Mouse (Mus musculus) heart, embryonic 16.5 days (tissue): ENCODE results near the gene Gopc. TPM values are rescaled to one million over a fixed set of nuclear protein-coding genes. Genes with fewer than 3 reads are reported as not detected.
A peak's percentile ranks its signal among the peaks of the same experiment; 100 is the strongest.

ENCODE experiments used
- ATAC-seq: fragments of 200-750 bp; cut with Nextera tagmentation; replicated peaks from 2 replicates; pipeline ENCODE4 v1.8.0; 2017; ENCODE audit warnings: moderate number of reproducible peaks; ENCODE audit not compliant: insufficient read depth, low FRiP score; ENCODE audit errors: extremely low read depth
- H3K27ac ChIP-seq: fragments of 300-500 bp; sonication (generic); 2 replicates; pipeline ENCODE4 v1.5.1; 2014; ENCODE audit warnings: mild to moderate bottlenecking, low read length, control low read depth, moderate library complexity
- H3K27me3 ChIP-seq: fragments of 300-500 bp; sonication (generic); 2 replicates; pipeline ENCODE4 v1.6.1; 2014; ENCODE audit warnings: low read length, mixed read lengths; ENCODE audit not compliant: control insufficient read depth, insufficient read depth
- H3K36me3 ChIP-seq: fragments of 300-500 bp; sonication (generic); 2 replicates; pipeline ENCODE4 v1.6.1; 2014; ENCODE audit not compliant: control insufficient read depth, insufficient read depth
- H3K4me1 ChIP-seq: fragments of 300-500 bp; sonication (generic); 2 replicates; pipeline ENCODE4 v1.6.1; 2014; ENCODE audit warnings: low read length, mixed read lengths; ENCODE audit not compliant: control insufficient read depth, insufficient read depth
- H3K4me2 ChIP-seq: fragments of 300-500 bp; sonication (generic); 2 replicates; pipeline ENCODE4 v1.6.1; 2014; ENCODE audit warnings: low read depth, mild to moderate bottlenecking, control low read depth, low read length
- H3K4me3 ChIP-seq: fragments of 300-500 bp; sonication (generic); 2 replicates; pipeline ENCODE4 v1.5.1; 2014; ENCODE audit warnings: mild to moderate bottlenecking, control low read depth, low read length
- H3K9ac ChIP-seq: fragments of 300-500 bp; sonication (generic); 2 replicates; pipeline ENCODE4 v1.6.1; 2014; ENCODE audit warnings: low read length, control low read depth
- H3K9me3 ChIP-seq: fragments of 300-500 bp; sonication (generic); replicated peaks from 2 replicates; pipeline ENCODE4 v1.6.1; 2016; ENCODE audit warnings: low read length; ENCODE audit not compliant: control insufficient read depth
- WGBS: fragments of 180-500 bp; shearing (Covaris S2); extraction: QIAGEN DNeasy Blood & Tissue Kit; methylation state at CpG from one replicate; pipeline ENCODE4 v1.1.7; 2014; 5-methylcytosine and 5-hydroxymethylcytosine counted together
- polyA plus RNA-seq: library from polyadenylated mRNA; unstranded; fragments of >200 nt; fragmentation: Nextera tagmentation; extraction: Ambion mirVana; gene quantifications from 2 replicates; pipeline ENCODE4 v1.2.1, GENCODE M21; 2015

Gopc gene
- 13.7 and 14.3 TPM in 2 replicates for polyA plus RNA-seq

GRCm38 (mm10) chr10:52381845-52382591, at the start of gene Gopc:
Gopc (minus strand) TSS chr10:52382124.
- Histone ChIP-seq H3K4me1 (peaks cover 14% of the 10 kb centered on the region), H3K27me3 (no peaks in the 10 kb centered on the region), H3K36me3 (no peaks in the 10 kb centered on the region), H3K9ac (peak within 1 kb of the TSS; percentile 95), H3K9me3 (no peaks in the 10 kb centered on the region), H3K4me3 (peak within 1 kb of the TSS; percentile 96), H3K27ac (peak within 1 kb of the TSS; percentile 96), H3K4me2 (peak within 1 kb of the TSS; percentile 93)
- under 1% methylated on average over 71 of the region's 71 CpGs for WGBS
- peak; percentile 99 for ATAC-seq

GRCm38 (mm10) chr10:52430953-52431352, 49.0 kb upstream of the Gopc start:
- H3K9me3 ChIP-seq = no peaks in the 10 kb centered on the region
- no peak overlapping the region for H3K27ac ChIP-seq
- 0 out of 2 replicates have a peak, but pooled peaks cover 2% of the 10 kb centered on the region for H3K4me1 ChIP-seq
- H3K4me2 ChIP-seq = no peak overlapping the region
- WGBS = 78% methylated on average over 1 of the region's 1 CpGs
- ATAC-seq = no peak
- no peaks in the 10 kb centered on the region for H3K27me3 ChIP-seq
- H3K4me3 ChIP-seq = no peak overlapping the region
- H3K36me3 ChIP-seq = peaks cover 40% of the 10 kb centered on the region
- H3K9ac ChIP-seq = no peak overlapping the region

GRCm38 (mm10) chr10:52427634-52428415, 45.9 kb upstream of the Gopc start:
- WGBS = 70% methylated on average over 2 of the region's 2 CpGs
- H3K27me3 ChIP-seq = no peaks in the 10 kb centered on the region
- H3K27ac ChIP-seq = no peak overlapping the region
- no peaks in the 10 kb centered on the region for H3K9me3 ChIP-seq
- H3K4me2 ChIP-seq = no peak overlapping the region
- 0 out of 2 replicates have a peak, but pooled peaks cover 4% of the 10 kb centered on the region for H3K4me1 ChIP-seq
- peaks cover 18% of the 10 kb centered on the region for H3K36me3 ChIP-seq
- no peak overlapping the region for H3K9ac ChIP-seq
- H3K4me3 ChIP-seq = no peak overlapping the region
- no peak for ATAC-seq

GRCm38 (mm10) chr10:52426314-52426980, 44.5 kb upstream of the Gopc start:
- H3K4me3 ChIP-seq = no peak overlapping the region
- H3K4me1 ChIP-seq = peaks cover 15% of the 10 kb centered on the region
- H3K27me3 ChIP-seq = no peaks in the 10 kb centered on the region
- no peaks in the 10 kb centered on the region for H3K9me3 ChIP-seq
- peak; percentile 32; the same call in 1 of the 2 replicates for ATAC-seq
- H3K4me2 ChIP-seq = no peak overlapping the region
- no peak overlapping the region for H3K27ac ChIP-seq
- peaks cover 9% of the 10 kb centered on the region for H3K36me3 ChIP-seq
- H3K9ac ChIP-seq = no peak overlapping the region
- 68% methylated on average over 7 of the region's 7 CpGs for WGBS

GRCm38 (mm10) chr10:52423097-52423496, 41.2 kb upstream of the Gopc start:
- Histone ChIP-seq H3K4me1 (peaks cover 30% of the 10 kb centered on the region), H3K4me3 (no peak overlapping the region), H3K9ac (no peak overlapping the region), H3K27ac (no peak overlapping the region), H3K27me3 (no peaks in the 10 kb centered on the region), H3K36me3 (no peaks in the 10 kb centered on the region), H3K4me2 (no peak overlapping the region), H3K9me3 (no peaks in the 10 kb centered on the region)
- 75% methylated on average over 2 of the region's 2 CpGs for WGBS
- ATAC-seq = no peak

- WGBS = 72% methylated on average over 6 of the region's 6 CpGs
- no peak overlapping the region for H3K4me2 ChIP-seq
- H3K4me3 ChIP-seq = no peak overlapping the region
- H3K27me3 ChIP-seq = no peaks in the 10 kb centered on the region
- ATAC-seq = no peak
- H3K9ac ChIP-seq = no peak overlapping the region
- no peak overlapping the region for H3K27ac ChIP-seq
- peaks cover 30% of the 10 kb centered on the region for H3K4me1 ChIP-seq
- no peaks in the 10 kb centered on the region for H3K36me3 ChIP-seq
- no peaks in the 10 kb centered on the region for H3K9me3 ChIP-seq
These were observed 39.8 kb upstream of the Gopc start for GRCm38 (mm10) chr10:52421716-52422115.

GRCm38 (mm10) chr10:52420526-52420925, 38.6 kb upstream of the Gopc start:
- H3K36me3 ChIP-seq = no peaks in the 10 kb centered on the region
- peaks cover 32% of the 10 kb centered on the region for H3K4me1 ChIP-seq
- 79% methylated on average over 1 of the region's 1 CpGs for WGBS
- H3K9me3 ChIP-seq = no peaks in the 10 kb centered on the region
- no peaks in the 10 kb centered on the region for H3K27me3 ChIP-seq
- H3K9ac ChIP-seq = no peak overlapping the region
- no peak overlapping the region for H3K4me2 ChIP-seq
- no peak overlapping the region for H3K27ac ChIP-seq
- ATAC-seq = no peak
- H3K4me3 ChIP-seq = no peak overlapping the region

- Histone ChIP-seq H3K9ac (peak overlapping the region; percentile 93; the same call in 1 of the 2 replicates), H3K4me1 (peaks cover 30% of the 10 kb centered on the region), H3K4me2 (peak overlapping the region; percentile 69), H3K27me3 (no peaks in the 10 kb centered on the region), H3K4me3 (peak overlapping the region; percentile 87), H3K36me3 (no peaks in the 10 kb centered on the region), H3K9me3 (no peaks in the 10 kb centered on the region), H3K27ac (no peak overlapping the region)
- ATAC-seq = no peak
- WGBS = 69% methylated on average over 4 of the region's 4 CpGs
These were observed 37.5 kb upstream of the Gopc start for GRCm38 (mm10) chr10:52419402-52419801.
